In genomic region chr3:28577301-28577700, GRCm38 (mm10) we compare ENCODE assay signal across 9 mouse cellular contexts.
DNase-seq lines count a peak whose midpoint lies in the region; ATAC-seq lines count a peak whose summit lies in the region.
"Had no signal": no experiment of that assay in that cellular context is flagged by ENCODE, and none has a peak within 500 bp of the region (broad histone marks: within the 10 kb centered on the region; RNA-seq: fewer than 3 reads in every experiment).

No protein-coding gene starts in this region.

- no peak overlapping the region for H3K9ac ChIP-seq in kidney, embryonic 15.5 days

- H3K4me1 ChIP-seq in kidney, embryonic 15.5 days: 0 out of 2 replicates have a peak, but pooled peaks cover 6% of the 10 kb centered on the region

- peak; percentile 64 for ATAC-seq in kidney, embryonic 15.5 days (replicated peaks; ENCODE audit: low FRiP score)

- H3K9me3 ChIP-seq in kidney, embryonic 15.5 days (replicated peaks): no peaks in the 10 kb centered on the region

- H3K4me3 ChIP-seq in kidney, embryonic 15.5 days (replicated peaks): no peak overlapping the region
- H3K4me3 ChIP-seq: myocyte had no signal

- peak overlapping the region; percentile 36 for H3K4me2 ChIP-seq in kidney, embryonic 15.5 days

- H3K36me3 ChIP-seq in kidney, embryonic 15.5 days: no peaks in the 10 kb centered on the region

- peak; percentile 21 for DNase-seq in kidney, adult 18-20 months
- no peak for DNase-seq in kidney, adult 11 months
- DNase-seq in cerebellum, adult 9-11 months: peak; percentile 49
- peak; percentile 23 to 25 for DNase-seq in gastrocnemius, postnatal 36 days
- peak; percentile 54 to 84 for DNase-seq in lung, postnatal 4 days
- no peak for DNase-seq in thymus, postnatal 36 days
- no peak for DNase-seq in B cell, adult 2 months

- H3K27ac ChIP-seq in kidney, embryonic 15.5 days: no peak overlapping the region

- 33% methylated on average over 15 of the region's 15 CpGs for WGBS in kidney, embryonic 15.5 days

- H3K27me3 ChIP-seq in kidney, embryonic 15.5 days: no peaks in the 10 kb centered on the region

- intact Hi-C loops in gastrocnemius, postnatal 36 days (cut with DNase I): no loop called here

Comparison
In these comparisons a context has a peak if more than half of its experiments do, and no peak if none do; other contexts are left out.
1. DNase-seq: peak in kidney, adult 18-20 months (single experiment), cerebellum, adult 9-11 months (single experiment), gastrocnemius, postnatal 36 days (2 of 2) and lung, postnatal 4 days (2 of 2); none in kidney, adult 11 months (single experiment), thymus, postnatal 36 days (0 of 2) and B cell, adult 2 months (0 of 2).